ENCODE assay signal across 18 mouse cellular contexts in the genomic region with DNA sequence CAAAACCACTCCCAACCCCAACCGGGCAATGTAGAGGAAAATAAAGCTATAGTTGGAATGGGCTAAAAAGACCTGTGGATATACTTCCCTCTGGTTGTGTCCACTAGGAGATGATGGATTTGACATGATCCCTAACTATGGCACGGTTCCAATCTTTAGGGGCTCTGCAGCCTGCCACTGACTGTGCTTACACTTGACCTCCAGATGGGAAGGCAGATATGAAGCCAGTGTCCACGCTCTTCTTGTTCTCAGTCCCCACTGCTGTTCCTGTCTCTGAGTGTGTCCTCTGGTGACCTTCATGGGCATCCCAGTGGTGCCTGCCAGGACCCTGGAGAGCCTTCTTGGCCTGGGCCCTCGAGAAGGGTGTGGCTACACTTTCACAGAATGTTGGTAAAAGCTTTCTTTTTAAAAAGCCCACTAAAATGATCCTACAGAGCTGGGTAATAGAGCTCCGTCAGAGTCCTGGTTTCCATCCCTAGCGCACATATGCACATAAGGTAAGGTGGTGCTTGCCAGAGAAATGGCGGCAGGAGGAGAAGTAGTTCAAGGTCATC.
DNase-seq lines count a peak whose midpoint lies in the region; ATAC-seq lines count a peak whose summit lies in the region.
"Had no signal": no experiment of that assay in that cellular context is flagged by ENCODE, and none has a peak within 500 bp of the region (broad histone marks: within the 10 kb centered on the region; RNA-seq: fewer than 3 reads in every experiment).

No protein-coding gene starts in this region.

- peak overlapping the region; percentile 86 for H3K27ac ChIP-seq in heart, embryonic 12.5 days (ENCODE audit: poor library complexity, severe bottlenecking)
- peak overlapping the region; percentile 7; the same call in 1 of the 2 replicates for H3K27ac ChIP-seq in limb, embryonic 15.5 days
- H3K27ac ChIP-seq in limb, embryonic 10.5 days = no peak overlapping the region
- H3K27ac ChIP-seq in forebrain, embryonic 13.5 days = peak overlapping the region; percentile 80
- H3K27ac ChIP-seq: kidney, embryonic 15.5 days; liver, embryonic 12.5 days; lung, embryonic 15.5 days; neural tube, embryonic 12.5 days had no signal

- H3K9me3 ChIP-seq in heart, embryonic 12.5 days (replicated peaks) = no peaks in the 10 kb centered on the region
- no peaks in the 10 kb centered on the region for H3K9me3 ChIP-seq in limb, embryonic 15.5 days
- H3K9me3 ChIP-seq in limb, embryonic 10.5 days (replicated peaks) = no peaks in the 10 kb centered on the region
- H3K9me3 ChIP-seq in forebrain, embryonic 13.5 days (replicated peaks) = no peaks in the 10 kb centered on the region
- H3K9me3 ChIP-seq: hindbrain, embryonic 12.5 days; kidney, embryonic 15.5 days; liver, embryonic 12.5 days; lung, embryonic 15.5 days; neural tube, embryonic 12.5 days had no signal

- DNase-seq in cerebellum, adult 9-10 months = peak; percentile 69
- no peak for DNase-seq in cerebellum, adult 11 months
- DNase-seq in heart, adult 9 months (ENCODE audit: low spot score in 2 of 2) = no peak
- DNase-seq in limb, embryonic 10.5 days (ENCODE audit: low spot score) = no peak
- no peak for DNase-seq in thymus, adult 18-20 months
- DNase-seq: adrenal gland, adult 2 months; gastrocnemius, postnatal 14 days; right cerebral cortex, postnatal 25 days; thymus, postnatal 25 days had no signal

- no peak overlapping the region for H3K4me3 ChIP-seq in heart, embryonic 12.5 days
- no peak overlapping the region for H3K4me3 ChIP-seq in limb, embryonic 15.5 days
- H3K4me3 ChIP-seq in limb, embryonic 10.5 days = no peak overlapping the region
- H3K4me3 ChIP-seq in forebrain, embryonic 13.5 days = no peak overlapping the region
- H3K4me3 ChIP-seq: hindbrain, embryonic 12.5 days; kidney, embryonic 15.5 days; liver, embryonic 12.5 days; lung, embryonic 15.5 days; neural tube, embryonic 12.5 days had no signal

- peaks cover 72% of the 10 kb centered on the region for H3K4me1 ChIP-seq in heart, embryonic 12.5 days (replicated peaks)
- H3K4me1 ChIP-seq in limb, embryonic 15.5 days = peaks cover 46% of the 10 kb centered on the region
- peaks cover 47% of the 10 kb centered on the region for H3K4me1 ChIP-seq in limb, embryonic 10.5 days
- peaks cover 98% of the 10 kb centered on the region for H3K4me1 ChIP-seq in forebrain, embryonic 13.5 days

- ATAC-seq in heart, embryonic 12.5 days (ENCODE audit: insufficient number of reproducible peaks, low FRiP score) = no peak
- no peak for ATAC-seq in limb, embryonic 15.5 days (ENCODE audit: insufficient number of reproducible peaks, low FRiP score, low TSS enrichment, low read depth)
- no peak for ATAC-seq in forebrain, embryonic 13.5 days
- ATAC-seq: intestine, embryonic 16.5 days; liver, embryonic 12.5 days had no signal

- H3K27me3 ChIP-seq in heart, embryonic 12.5 days (replicated peaks) = no peaks in the 10 kb centered on the region
- no peaks in the 10 kb centered on the region for H3K27me3 ChIP-seq in limb, embryonic 15.5 days
- H3K27me3 ChIP-seq in limb, embryonic 10.5 days (ENCODE audit: low read depth, poor library complexity, severe bottlenecking) = no peaks in the 10 kb centered on the region
- no peaks in the 10 kb centered on the region for H3K27me3 ChIP-seq in forebrain, embryonic 13.5 days
- H3K27me3 ChIP-seq: hindbrain, embryonic 12.5 days; kidney, embryonic 15.5 days; liver, embryonic 12.5 days; lung, embryonic 15.5 days; neural tube, embryonic 12.5 days had no signal

- H3K9ac ChIP-seq in heart, embryonic 12.5 days = no peak overlapping the region
- no peak overlapping the region for H3K9ac ChIP-seq in limb, embryonic 15.5 days
- H3K9ac ChIP-seq in forebrain, embryonic 13.5 days = no peak overlapping the region
- H3K9ac ChIP-seq: hindbrain, embryonic 12.5 days; kidney, embryonic 15.5 days; liver, embryonic 12.5 days; lung, embryonic 15.5 days; neural tube, embryonic 12.5 days had no signal

- no peak overlapping the region for H3K4me2 ChIP-seq in heart, embryonic 12.5 days
- no peak overlapping the region for H3K4me2 ChIP-seq in limb, embryonic 15.5 days
- H3K4me2 ChIP-seq in forebrain, embryonic 13.5 days = no peak overlapping the region
- H3K4me2 ChIP-seq: hindbrain, embryonic 12.5 days; kidney, embryonic 15.5 days; liver, embryonic 12.5 days; lung, embryonic 15.5 days; neural tube, embryonic 12.5 days had no signal

- H3K36me3 ChIP-seq in heart, embryonic 12.5 days = peaks cover 5% of the 10 kb centered on the region; the same call in 1 of the 2 replicates
- no peaks in the 10 kb centered on the region for H3K36me3 ChIP-seq in limb, embryonic 15.5 days
- H3K36me3 ChIP-seq in limb, embryonic 10.5 days = peaks cover 13% of the 10 kb centered on the region; the same call in 1 of the 2 replicates
- peaks cover 5% of the 10 kb centered on the region; the same call in 1 of the 2 replicates for H3K36me3 ChIP-seq in forebrain, embryonic 13.5 days (ENCODE audit: poor library complexity, severe bottlenecking)
- H3K36me3 ChIP-seq: hindbrain, embryonic 12.5 days; lung, embryonic 15.5 days; neural tube, embryonic 12.5 days had no signal

- WGBS in heart, embryonic 12.5 days = 75% methylated on average over 7 of the region's 7 CpGs
- 73% methylated on average over 7 of the region's 7 CpGs for WGBS in limb, embryonic 15.5 days
- 89% methylated on average over 7 of the region's 7 CpGs for WGBS in limb, embryonic 10.5 days
- 84% methylated on average over 7 of the region's 7 CpGs for WGBS in forebrain, embryonic 13.5 days
